Mouse (Mus musculus) lung, postnatal 4 days (tissue): ENCODE results near the gene Ivl.

Experiments used
- DNase-seq, 2 experiments: peaks; one replicate each; pipeline ENCODE4 v3.0.0; 2021

Ivl gene

DNA sequence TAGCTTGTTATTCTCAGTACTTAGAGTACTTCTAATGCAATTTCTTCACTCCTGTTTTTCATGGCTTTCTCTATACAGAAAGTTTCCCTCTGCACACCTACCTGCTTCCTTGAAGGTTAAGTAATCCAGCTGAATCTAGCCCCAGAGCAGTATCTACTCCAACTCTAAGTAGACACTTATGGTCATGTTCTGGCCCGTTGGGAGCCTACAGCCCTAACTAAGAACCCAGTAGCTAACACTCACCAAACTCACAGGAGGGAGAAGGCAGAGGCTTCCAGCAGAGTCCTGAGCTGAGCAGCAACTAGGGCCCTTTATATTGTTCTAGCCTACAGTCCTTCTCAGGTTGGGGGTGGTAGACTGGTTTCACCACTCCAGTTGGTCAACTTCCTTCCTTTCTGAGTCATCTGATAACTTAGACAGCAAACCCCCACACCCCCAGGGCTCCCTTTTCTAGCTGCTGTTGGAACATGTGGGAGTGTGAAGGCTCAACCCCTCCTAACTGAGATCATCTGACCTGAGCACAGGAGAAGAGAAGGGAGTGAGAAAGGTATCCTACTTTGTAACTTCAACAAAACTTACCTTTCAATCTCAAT lies at the start of gene Ivl:
TSS of gene Ivl (minus strand) at position 287 of the 593 bp plus-strand sequence.
- DNase-seq = no peak

DNA sequence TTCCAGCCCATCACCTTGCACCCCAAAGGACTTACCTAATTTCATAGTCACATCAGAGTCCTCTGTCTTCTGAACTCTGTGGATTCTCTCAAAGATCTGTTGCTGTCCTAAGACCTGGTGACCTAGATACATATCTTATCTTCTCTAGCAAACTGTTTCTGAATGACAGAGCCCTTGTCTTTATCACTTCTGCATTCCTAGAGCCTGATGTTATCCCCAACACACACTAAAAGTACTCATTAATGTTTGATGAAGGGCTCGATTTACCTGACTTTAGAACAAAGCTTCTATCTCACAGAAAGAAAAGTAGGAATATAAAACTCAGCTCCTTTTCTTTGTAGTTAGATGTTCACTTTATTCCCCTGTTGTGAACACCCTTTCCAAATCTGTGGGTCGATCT lies 48.0 kb upstream of the Ivl start, which contains the start of gene Lce6a:
TSS of gene Lce6a (minus strand) at position 101 of the 400 bp plus-strand sequence.
- no peak for DNase-seq

DNA sequence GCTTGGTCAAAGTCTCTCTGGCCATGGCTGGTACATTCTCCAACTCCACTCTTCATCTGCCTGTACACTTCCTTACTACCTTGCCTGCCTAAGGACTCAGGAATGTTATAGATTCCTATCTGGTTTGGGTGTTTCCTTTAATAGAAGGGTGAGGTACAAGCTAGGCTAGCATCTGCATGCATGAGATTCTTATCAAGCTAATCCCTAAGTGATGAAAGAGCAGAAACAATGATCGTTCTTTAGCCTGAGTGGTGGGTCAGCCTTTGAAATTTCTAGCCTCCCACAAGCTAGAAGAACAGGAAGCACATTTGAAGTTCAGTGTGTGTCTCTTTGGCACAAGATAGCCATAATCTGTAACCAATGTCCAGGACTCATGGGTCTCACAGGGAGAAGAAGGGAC lies 36.3 kb upstream of the Ivl start:
- no peak for DNase-seq

DNA sequence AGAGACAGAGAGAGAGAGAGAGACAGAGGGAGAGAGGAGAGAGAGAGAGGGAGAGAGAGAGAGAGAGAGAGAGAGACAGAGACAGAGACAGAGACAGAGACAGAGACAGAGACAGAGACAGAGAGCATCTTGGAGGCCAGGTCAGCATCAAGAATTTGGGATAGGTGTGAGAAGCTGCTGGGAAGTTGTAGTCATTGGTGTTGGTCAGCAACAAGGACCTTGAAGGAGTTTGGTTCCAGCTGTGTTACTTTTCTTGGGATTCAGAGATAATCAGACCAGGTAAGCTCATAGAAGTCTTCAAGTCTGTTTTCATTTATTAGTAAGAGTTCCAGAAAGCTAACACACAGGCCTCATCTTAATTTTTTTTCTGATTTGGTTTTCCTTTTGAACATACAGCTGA lies 33.9 kb upstream of the Ivl start, which contains the start of gene 2210017I01Rik:
TSS of gene 2210017I01Rik (minus strand) at position 101 of the 400 bp plus-strand sequence.
- DNase-seq = no peak

DNA sequence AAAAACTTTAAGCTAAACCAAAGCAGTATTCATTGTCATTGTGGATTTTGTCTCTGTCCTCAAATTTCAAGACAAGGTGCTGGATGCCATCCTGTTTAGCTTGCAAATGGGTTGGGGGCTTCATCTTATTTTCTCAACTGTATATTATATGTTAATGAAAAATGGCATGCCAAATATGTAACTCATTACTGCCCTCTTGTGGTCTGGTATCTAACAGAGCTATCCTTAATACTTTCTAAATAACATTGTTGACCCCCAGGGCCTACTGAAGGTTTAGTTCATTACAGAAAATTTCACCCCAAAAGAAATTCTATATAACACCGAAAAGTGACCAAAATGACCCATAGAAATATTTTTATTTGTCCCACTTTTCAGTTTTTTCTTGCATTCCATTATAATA lies 28.6 kb upstream of the Ivl start:
- no peak for DNase-seq

DNA sequence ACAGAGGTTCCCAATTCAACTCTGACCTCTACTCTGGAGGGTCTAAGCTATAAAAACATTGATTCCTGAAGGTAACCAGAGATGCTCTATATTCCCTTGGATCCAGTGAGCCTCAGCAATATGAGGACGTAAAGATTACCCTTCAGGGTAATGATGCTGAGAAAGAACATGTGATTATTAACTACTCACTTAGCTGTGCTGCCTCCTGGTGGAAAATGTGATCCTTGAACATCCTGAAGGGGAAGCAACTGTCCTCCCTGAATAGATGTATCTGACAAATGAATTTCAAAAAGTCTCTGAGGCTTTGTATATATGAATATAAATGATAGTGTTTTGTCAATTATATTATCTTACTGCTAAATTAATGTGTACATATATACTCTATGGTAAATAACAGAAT lies 26.9 kb upstream of the Ivl start:
- DNase-seq = no peak

DNA sequence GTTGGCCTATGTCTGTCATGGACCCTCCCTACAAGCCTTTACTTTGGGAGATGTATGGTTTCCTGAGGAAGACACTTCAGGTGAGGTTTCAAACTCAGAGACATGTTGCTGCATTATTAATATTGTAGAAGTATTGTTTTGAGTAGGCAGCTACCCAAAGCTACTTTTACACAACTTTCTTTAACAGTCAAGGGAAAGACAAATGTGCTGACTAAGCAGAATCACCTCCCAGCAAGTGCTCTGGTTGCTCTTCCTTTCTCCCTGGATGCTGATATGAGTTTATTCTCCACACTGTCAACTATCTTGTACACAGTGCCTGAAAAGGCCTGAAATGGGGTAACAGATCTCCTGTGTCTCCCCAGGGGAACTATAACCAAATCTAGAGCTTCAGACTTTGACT lies 26.4 kb upstream of the Ivl start:
- DNase-seq = no peak

DNA sequence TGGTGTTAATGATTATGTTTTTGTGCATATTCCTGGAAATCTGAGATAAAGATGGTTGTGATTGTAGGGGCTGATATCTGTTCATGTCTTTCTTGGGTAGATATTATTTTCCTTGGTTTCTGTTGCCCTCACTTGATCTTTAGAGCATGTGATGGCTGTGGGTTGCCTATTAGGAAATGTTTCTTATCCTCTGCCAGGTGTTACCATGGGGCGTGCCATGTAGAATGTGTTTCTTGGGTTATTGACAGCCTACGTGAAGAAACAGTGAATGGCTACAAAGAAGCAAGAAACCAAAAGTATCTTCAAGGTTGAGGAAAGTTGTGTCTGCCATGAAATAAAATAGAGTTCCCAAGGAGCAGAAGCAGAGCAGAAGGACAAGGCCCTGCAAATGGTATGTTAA lies 24.9 kb upstream of the Ivl start:
- no peak for DNase-seq

DNA sequence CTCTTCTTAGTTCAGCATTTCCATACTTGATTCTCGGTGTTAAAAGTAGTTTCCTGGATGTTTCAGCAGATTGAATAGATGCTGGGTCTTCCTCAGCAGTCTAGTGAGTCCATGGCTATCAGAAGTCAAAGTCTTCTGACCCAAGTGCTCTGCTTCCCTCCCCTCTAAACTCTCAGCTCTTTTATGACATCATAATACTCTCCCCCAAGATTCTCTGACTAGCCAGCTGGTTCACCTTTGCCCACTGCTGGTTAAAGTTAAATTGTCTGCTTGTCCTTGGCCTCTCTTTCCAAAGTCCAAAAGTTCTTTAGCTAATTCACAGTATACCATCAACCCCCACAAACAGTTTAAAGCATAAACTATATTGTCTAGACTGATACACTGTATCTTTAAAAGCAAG lies 15.3 kb upstream of the Ivl start, which contains the start of gene Smcp:
TSS of gene Smcp (minus strand) at position 140 of the 400 bp plus-strand sequence.
- no peak for DNase-seq

DNA sequence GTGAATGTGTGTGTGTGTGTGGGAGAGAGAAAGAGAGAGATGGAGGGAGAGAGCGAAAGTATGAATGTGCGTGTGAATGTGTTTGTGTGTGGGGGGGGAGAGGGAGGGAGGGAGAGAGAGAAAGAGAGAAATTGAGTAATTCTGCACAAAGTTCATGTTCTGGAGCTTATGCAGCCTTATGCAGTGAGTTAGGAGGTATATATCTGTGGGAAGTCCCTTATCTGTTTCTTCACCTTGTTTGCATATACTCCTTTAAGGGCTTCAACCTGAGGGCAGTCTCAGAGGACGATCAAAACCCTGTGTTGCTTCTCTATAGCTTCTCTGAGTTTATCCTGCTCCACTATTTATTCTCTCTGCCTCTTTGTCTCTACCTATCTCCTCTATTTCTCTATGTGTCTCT lies 13.7 kb upstream of the Ivl start:
- no peak for DNase-seq

DNA sequence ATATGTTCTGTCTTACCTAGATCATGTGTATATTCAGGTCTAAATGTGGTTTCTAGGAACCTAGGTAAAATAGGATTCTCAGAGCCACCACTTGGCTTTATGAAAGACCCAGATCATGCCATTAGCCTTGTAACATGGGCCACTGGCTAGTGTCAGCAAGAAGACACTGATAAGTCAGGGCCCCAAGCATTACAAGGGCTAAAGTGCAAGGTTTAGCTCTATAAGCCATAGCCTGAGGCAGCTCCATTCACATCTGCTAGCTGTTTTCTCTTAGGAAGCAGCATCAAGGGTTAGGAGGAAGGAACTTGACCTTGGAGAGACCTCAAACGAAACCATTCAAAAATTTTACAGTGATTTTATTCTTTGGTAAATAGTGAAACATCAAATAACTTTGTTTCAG lies 11.5 kb upstream of the Ivl start:
- no peak for DNase-seq

DNA sequence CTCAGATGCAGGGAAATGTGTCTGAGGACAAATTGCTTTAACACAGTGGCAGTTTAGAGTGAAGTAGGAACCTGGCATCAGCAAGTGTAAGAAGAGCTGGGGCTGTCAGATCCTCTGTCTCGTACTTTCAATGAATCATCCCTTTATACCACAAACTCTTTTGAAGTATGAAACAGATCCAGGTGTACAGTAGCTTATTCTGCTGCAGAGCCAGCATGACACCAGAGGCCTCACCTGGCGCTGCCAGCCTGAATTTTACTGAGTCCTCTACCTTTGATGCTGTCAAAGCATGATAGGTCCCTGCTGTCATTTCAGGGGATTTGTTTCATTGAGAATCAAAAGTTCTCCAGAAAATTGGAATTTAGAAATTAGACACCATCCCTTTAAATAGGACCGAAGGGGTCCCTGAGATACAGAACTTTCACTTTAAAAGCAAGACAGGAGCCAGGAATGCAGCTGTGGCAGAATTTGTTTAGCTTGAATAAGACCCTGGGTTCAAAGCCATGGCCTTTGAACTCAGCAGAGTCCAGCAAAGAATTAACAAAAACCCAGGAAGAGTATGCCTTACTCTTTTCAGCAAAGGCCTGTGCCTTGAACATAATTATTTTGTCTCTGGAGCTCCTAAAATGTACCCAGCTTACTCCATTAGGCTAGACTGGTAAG lies 9.8 kb upstream of the Ivl start:
- DNase-seq = no peak

DNA sequence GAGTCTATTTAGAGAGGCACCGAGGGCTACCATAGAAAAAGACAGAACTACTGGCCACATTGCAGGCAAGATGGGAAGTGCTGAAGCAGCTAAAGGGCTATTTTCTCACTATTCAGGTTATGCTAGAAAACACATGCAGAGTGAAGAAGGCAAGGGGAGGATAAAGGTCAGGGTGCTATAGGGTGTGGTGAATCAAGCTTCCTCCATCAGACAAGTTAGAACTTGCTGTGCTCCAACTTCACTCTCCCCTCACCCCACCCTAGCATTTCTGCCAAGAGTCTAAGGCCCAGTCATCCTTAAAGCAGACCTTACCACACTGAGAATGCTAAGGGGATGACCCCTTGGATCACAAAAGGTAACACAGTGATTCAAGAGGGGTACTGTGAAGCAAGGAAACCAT lies 6.0 kb upstream of the Ivl start:
- DNase-seq = no peak

DNA sequence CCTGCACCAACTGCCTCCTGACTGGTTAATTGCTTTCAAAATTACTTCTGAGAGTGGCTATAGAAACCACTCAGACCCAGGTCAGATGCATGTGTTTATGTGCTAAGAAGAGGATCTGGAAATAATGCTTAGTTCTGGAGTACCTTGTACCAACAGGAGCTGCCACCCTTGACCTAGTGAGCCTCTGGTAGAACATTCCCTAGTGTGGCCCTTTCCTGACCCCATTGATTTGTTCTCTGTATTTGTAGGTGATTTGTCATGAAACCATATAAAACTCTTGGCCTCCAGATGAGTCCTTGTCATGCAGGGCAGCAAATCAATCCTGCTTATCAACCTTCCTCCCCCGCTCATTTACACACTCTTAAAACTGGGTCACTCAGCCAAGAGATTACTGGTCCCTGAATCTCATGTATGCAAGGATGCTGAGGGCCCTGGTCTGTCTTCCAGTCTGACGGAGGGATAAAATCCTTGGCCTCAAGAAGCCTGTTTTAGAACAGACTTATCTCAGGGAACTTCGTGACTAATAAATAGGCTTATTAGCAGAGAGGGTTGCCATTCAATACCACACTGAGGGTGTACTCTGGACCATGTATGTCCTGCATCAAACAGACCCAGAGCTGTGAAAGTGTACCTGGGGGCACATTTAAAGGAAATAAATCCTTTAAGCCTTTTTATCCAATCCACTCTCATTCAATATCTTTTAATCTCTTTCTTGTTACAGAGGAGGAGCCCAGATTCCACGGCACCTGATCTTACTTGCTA lies 5.3 kb upstream of the Ivl start:
- no peak for DNase-seq

DNA sequence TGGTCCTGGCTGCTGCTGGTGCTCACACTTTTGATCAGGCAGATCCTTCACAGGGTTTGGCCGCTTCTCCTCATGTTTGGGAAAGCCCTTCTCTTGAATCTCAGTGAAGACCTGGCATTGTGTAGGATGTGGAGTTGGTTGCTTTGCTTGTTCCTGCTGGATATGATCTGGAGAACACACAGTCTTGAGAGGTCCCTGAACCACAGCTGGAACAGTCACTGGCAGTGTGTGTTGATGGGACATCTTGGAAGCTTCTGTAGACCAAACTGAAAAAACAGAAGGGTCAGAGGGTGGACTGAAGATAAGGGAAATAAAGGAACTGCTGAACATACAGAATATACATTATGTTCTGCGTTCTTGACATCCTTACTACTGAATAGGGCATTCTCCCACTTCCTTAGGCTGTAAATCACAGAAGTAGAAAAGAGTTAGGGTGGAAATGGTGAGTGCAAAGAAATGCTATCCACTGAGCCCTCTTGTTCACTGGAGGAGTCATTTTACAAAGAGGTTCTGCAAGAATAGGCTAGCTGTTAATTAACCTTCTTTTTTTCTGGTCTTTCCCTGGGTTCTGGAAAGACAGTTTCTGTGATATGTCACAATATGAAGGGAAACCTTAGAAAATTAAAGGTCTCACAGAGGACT lies 900 bp downstream of the Ivl start:
- no peak for DNase-seq

DNA sequence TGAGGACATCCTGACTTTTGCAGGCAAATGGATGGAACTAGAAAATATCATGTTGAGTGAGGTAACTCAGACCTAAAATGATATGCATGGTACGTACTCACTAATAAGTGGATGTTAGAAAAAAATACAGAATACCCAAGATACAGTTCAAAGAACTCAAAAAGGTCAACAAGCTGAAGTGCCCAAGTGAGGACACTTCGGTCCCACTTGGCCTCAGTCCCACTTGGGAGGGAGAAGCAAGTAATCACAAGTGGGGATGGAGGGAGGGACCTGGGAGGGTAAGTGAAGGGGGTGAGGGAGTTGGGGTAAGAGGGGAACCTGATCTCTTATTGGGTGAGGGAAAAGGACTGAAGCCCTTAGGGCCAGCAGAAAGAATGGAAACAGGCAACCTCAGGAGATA lies 4.8 kb downstream of the Ivl start:
- peak; percentile 47 to 74 for DNase-seq

DNA sequence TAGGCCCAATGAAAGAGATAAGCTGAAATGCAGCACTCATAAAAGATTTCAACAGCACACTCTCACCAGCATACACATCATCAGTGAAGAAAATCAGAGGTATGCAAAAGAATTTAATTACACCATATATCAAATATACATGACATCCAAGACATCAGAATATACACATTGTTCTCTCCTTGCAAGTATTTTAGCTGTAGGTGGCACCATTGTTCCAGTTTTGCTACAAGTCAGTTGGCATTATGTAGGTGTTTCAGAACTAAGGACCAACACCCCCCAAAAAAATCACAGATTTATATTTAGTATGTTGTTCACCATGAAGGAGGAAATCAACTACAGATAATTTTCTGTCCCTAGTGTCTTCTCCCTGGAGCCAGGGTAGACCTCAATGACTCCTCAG lies 8.1 kb downstream of the Ivl start:
- no peak for DNase-seq

DNA sequence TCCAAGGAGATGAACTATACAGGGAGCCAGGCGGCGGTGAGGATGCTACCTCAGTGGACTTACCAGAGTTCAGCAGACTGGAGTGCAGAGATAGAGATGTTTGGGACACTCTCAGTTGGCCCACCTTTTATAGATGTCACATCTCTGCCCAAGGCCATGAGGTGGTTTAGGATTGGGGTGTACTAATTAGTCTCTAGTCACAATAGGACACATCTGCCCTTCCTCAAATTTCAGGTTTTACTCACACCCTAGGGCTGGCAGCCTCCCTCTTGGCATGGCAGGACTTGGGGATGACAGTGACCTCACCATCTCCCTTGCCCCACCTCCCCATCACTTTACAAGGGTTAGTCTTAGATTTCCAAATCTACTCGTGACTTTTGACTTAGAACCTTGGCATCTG lies 39.1 kb downstream of the Ivl start, which contains the start of gene 2310046K23Rik:
TSS of gene 2310046K23Rik (minus strand) at position 101 of the 400 bp plus-strand sequence.
- no peak for DNase-seq
